In genomic region chr2:170157280-170158200, GRCm38 (mm10) we compare ENCODE assay signal across 13 mouse cellular contexts. TPM values are rescaled to one million over a fixed set of nuclear protein-coding genes. Genes with fewer than 3 reads are reported as not detected.
A peak's percentile ranks its signal among the peaks of the same experiment; 100 is the strongest.
DNase-seq lines count a peak whose midpoint lies in the region; ATAC-seq and TF ChIP-seq lines count a peak whose summit lies in the region.
"Had no signal": no experiment of that assay in that cellular context is flagged by ENCODE, and none has a peak within 500 bp of the region (broad histone marks: within the 10 kb centered on the region; RNA-seq: fewer than 3 reads in every experiment).

No protein-coding gene starts in this region.

- no peak for TF ChIP-seq POLR2A in thymus, adult 2 months (IDR thresholded peaks at IDR 0.05; ENCODE audit: control insufficient read depth, extremely low read depth, insufficient read depth, low read length, poor library complexity)

- peak overlapping the region; percentile 57 for H3K27ac ChIP-seq in thymus, adult 2 months (ENCODE audit: control insufficient read depth, insufficient read depth, low read length)
- H3K27ac ChIP-seq in liver, embryonic 11.5 days (ENCODE audit: low read depth, low read length), result peak overlapping the region; percentile 43
- H3K27ac ChIP-seq in layer of hippocampus, adult 2 months, result no peak overlapping the region
- no peak overlapping the region for H3K27ac ChIP-seq in intestine, postnatal 0 days (ENCODE audit: low read depth, low read length)
- H3K27ac ChIP-seq: hindbrain, embryonic 10.5 days; limb, embryonic 12.5 days had no signal

- no peak for DNase-seq in thymus, adult 2 months
- DNase-seq in thymus, postnatal 10 days (ENCODE audit: low spot score in 2 of 2), result no peak
- no peak for DNase-seq in G1E (ENCODE audit: low spot score)
- DNase-seq in liver, embryonic 11.5 days (ENCODE audit: low spot score), result no peak
- DNase-seq in splenic B cell, adult 2 months (ENCODE audit: low read depth, low spot score), result peak; percentile 36
- no peak for DNase-seq in layer of hippocampus, adult 2 months (ENCODE audit: low spot score in 2 of 2)
- no peak for DNase-seq in T-cell, adult 2 months (ENCODE audit: low spot score)
- DNase-seq: cerebellum, postnatal 14 days; kidney, adult 18-20 months; layer of hippocampus, adult 9-11 months had no signal

- no peak for ATAC-seq in G1E (ENCODE audit: extremely low read depth, insufficient number of reproducible peaks, low FRiP score, poor library complexity, severe bottlenecking)
- no peak for ATAC-seq in liver, embryonic 11.5 days (replicated peaks; ENCODE audit: low FRiP score)
- ATAC-seq in intestine, postnatal 0 days, result no peak

- peak overlapping the region; percentile 35; the same call in 1 of the 2 replicates for H3K9ac ChIP-seq in liver, embryonic 11.5 days (ENCODE audit: low read depth, low read length)
- no peak overlapping the region for H3K9ac ChIP-seq in intestine, postnatal 0 days (ENCODE audit: low read depth, low read length)
- H3K9ac ChIP-seq: limb, embryonic 12.5 days had no signal

- peaks cover 38% of the 10 kb centered on the region for H3K4me1 ChIP-seq in thymus, adult 2 months (replicated peaks; ENCODE audit: control insufficient read depth, insufficient read depth, low read length)
- H3K4me1 ChIP-seq in G1E (ENCODE audit: insufficient read depth, low read depth, low read length), result peaks cover 51% of the 10 kb centered on the region
- H3K4me1 ChIP-seq in liver, embryonic 11.5 days (replicated peaks; ENCODE audit: control insufficient read depth, insufficient read depth, low read length), result peaks cover 33% of the 10 kb centered on the region
- H3K4me1 ChIP-seq in intestine, postnatal 0 days (replicated peaks; ENCODE audit: control insufficient read depth, insufficient read depth, low read length), result no peaks in the 10 kb centered on the region

- H3K27me3 ChIP-seq in thymus, adult 2 months (ENCODE audit: control insufficient read depth, insufficient read depth, low read length), result no peaks in the 10 kb centered on the region
- H3K27me3 ChIP-seq in G1E (ENCODE audit: insufficient read depth, low read length), result no peaks in the 10 kb centered on the region
- no peaks in the 10 kb centered on the region for H3K27me3 ChIP-seq in liver, embryonic 11.5 days (replicated peaks; ENCODE audit: control insufficient read depth, insufficient read depth, low read length)
- no peaks in the 10 kb centered on the region for H3K27me3 ChIP-seq in splenic B cell, adult 2 months (ENCODE audit: control insufficient read depth, insufficient read depth, low read length, poor library complexity, severe bottlenecking)
- no peaks in the 10 kb centered on the region for H3K27me3 ChIP-seq in intestine, postnatal 0 days (replicated peaks; ENCODE audit: control insufficient read depth, insufficient read depth, low read length)
- H3K27me3 ChIP-seq: limb, embryonic 12.5 days had no signal

- 42% methylated on average over 11 of the region's 11 CpGs for WGBS in thymus, adult 2 months
- WGBS in liver, embryonic 11.5 days, result 38% methylated on average over 11 of the region's 11 CpGs
- WGBS in intestine, postnatal 0 days, result 32% methylated on average over 11 of the region's 11 CpGs

- H3K36me3 ChIP-seq in thymus, adult 2 months (ENCODE audit: control insufficient read depth, insufficient read depth, low read length), result no peaks in the 10 kb centered on the region
- no peaks in the 10 kb centered on the region for H3K36me3 ChIP-seq in G1E (replicated peaks)
- no peaks in the 10 kb centered on the region for H3K36me3 ChIP-seq in liver, embryonic 11.5 days (ENCODE audit: control insufficient read depth, insufficient read depth, low read length)
- no peaks in the 10 kb centered on the region for H3K36me3 ChIP-seq in splenic B cell, adult 2 months (ENCODE audit: control insufficient read depth, insufficient read depth, low read length, poor library complexity, severe bottlenecking)
- H3K36me3 ChIP-seq in intestine, postnatal 0 days (ENCODE audit: control insufficient read depth, insufficient read depth), result no peaks in the 10 kb centered on the region
- H3K36me3 ChIP-seq: hindbrain, embryonic 10.5 days; limb, embryonic 12.5 days had no signal

- peak overlapping the region; percentile 42 for H3K4me2 ChIP-seq in liver, embryonic 11.5 days
- H3K4me2 ChIP-seq in intestine, postnatal 0 days (replicated peaks; ENCODE audit: low read depth), result no peak overlapping the region
- H3K4me2 ChIP-seq: limb, embryonic 12.5 days had no signal

- H3K4me3 ChIP-seq in thymus, adult 2 months (ENCODE audit: control insufficient read depth, insufficient read depth, low read length), result no peak overlapping the region
- peak overlapping the region; percentile 50; the same call in 1 of the 2 replicates for H3K4me3 ChIP-seq in G1E (ENCODE audit: low read depth, low read length)
- no peak overlapping the region for H3K4me3 ChIP-seq in liver, embryonic 11.5 days (ENCODE audit: low read depth, low read length)
- no peak overlapping the region for H3K4me3 ChIP-seq in layer of hippocampus, adult 2 months
- no peak overlapping the region for H3K4me3 ChIP-seq in intestine, postnatal 0 days (ENCODE audit: low read depth, low read length)
- H3K4me3 ChIP-seq: hindbrain, embryonic 10.5 days; limb, embryonic 12.5 days had no signal

- no peak for TF ChIP-seq CTCF in thymus, adult 2 months (IDR thresholded peaks at IDR 0.05; ENCODE audit: borderline replicate concordance, control insufficient read depth, extremely low read depth, insufficient read depth, low read length, poor library complexity)
- TF ChIP-seq CTCF in G1E (IDR thresholded peaks at IDR 0.05; ENCODE audit: low read depth, low read length), result no peak
- no peak for TF ChIP-seq CTCF in layer of hippocampus, adult 2 months (conservative IDR thresholded peaks at IDR 0.05)
- no peak for TF ChIP-seq CTCF in intestine, postnatal 0 days (IDR thresholded peaks at IDR 0.05; ENCODE audit: low read depth)

- no peaks in the 10 kb centered on the region for H3K9me3 ChIP-seq in G1E (replicated peaks)
- no peaks in the 10 kb centered on the region for H3K9me3 ChIP-seq in liver, embryonic 11.5 days (ENCODE audit: control insufficient read depth, low read length)
- H3K9me3 ChIP-seq in intestine, postnatal 0 days (ENCODE audit: control insufficient read depth), result no peaks in the 10 kb centered on the region
- H3K9me3 ChIP-seq: hindbrain, embryonic 10.5 days; limb, embryonic 12.5 days had no signal

RNA-seq across cellular contexts. Expression of gene Zfp217, which starts 9.6 kb away (rescaled TPM):
- polyA plus RNA-seq in thymus, adult 2 months (2012; rRNA removed), result 32.1 and 41.0 TPM in 2 replicates
- total RNA-seq in G1E (2014; fragmentation: Nextera tagmentation) (46.0 and 65.0 TPM in 2 replicates), G1E (2017) (46.1 and 46.2 TPM in 2 replicates)
- polyA plus RNA-seq in G1E (2012), result 18.7 and 22.0 TPM in 2 replicates
- 5.1 and 5.4 TPM in 2 replicates for polyA plus RNA-seq in liver, embryonic 11.5 days (2014; fragmentation: Nextera tagmentation; extraction: Ambion mirVana)
- total RNA-seq in layer of hippocampus, adult 2 months (2021), result 1 to 10 TPM; 3.0 to 3.8 TPM
- polyA plus RNA-seq in intestine, postnatal 0 days (2015; fragmentation: Nextera tagmentation; extraction: Ambion mirVana), result 2.2 TPM in 2 replicates

Comparison
In these comparisons a context has a peak if more than half of its experiments do, and no peak if none do; other contexts are left out.
1. H3K27ac ChIP-seq: peak in thymus, adult 2 months (single experiment) and liver, embryonic 11.5 days (single experiment); none in layer of hippocampus, adult 2 months (single experiment) and intestine, postnatal 0 days (single experiment).